Mouse (Mus musculus): ENCODE results near the gene Mutyh. TPM values are rescaled to one million over a fixed set of nuclear protein-coding genes. Genes with fewer than 3 reads are reported as not detected.

Gene Mutyh
- 10.9 and 12.0 TPM in 2 replicates for polyA plus RNA-seq (2014; fragmentation: Nextera tagmentation; extraction: Ambion mirVana)

DNA sequence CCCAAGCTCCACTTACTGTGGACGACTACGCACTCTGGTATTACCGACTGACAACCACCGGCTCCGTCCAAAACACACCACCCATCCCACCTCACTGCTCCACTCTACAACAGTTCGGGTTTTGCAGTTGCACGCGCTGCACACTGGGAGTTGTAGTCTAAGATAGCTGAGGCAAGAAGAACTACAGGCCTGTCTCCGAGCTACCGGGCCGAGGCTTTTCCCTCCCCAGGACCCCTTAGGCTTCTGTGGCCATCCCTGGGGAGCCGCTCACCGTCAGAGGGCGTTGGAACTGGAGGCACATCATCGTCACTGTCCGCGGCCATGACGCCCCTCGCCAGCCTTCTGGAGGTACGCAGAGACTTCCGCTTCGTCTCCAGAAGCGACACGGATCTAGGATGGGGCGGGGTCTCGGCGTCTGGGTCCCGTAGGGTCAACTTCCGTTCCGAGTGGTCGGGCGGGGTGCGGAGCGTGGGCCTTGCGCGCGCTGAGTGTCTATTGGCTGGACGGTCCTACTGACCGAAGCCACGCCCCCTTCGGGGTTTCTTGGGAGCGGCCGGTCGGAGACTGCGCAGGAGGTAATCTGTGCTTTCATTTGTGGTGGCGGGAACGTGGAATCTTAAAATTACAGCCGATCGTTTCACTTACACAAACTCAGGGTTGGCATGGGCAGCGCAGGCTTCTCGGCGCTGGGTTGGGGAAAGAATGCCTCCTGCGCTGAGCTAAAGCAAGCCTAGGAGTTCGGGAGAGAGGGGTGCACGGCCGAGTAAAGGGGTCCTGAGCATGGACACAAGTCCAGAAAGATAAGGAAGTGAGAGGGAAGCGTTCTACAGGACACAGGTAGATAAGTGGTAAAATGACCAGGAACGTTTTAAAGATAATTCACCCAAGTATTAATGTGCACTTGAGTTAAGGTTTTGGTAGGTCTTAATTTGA, at the start of gene Mutyh, which contains the start of gene Toe1:
Gene Mutyh, plus strand, starts transcription at position 527 of the 933 bp plus-strand sequence.
Gene Toe1, minus strand, starts transcription at position 444 of the 933 bp plus-strand sequence.
- Histone ChIP-seq H3K4me3 (ENCODE audit: low read depth, low read length) (peak within 1 kb of the TSS; percentile 77), H3K27ac (ENCODE audit: low read depth, low read length) (peak within 1 kb of the TSS; percentile 73), H3K9me3 (replicated peaks; ENCODE audit: control insufficient read depth, low read length) (no peaks in the 10 kb centered on the region), H3K27me3 (ENCODE audit: control insufficient read depth, insufficient read depth, low read length) (no peaks in the 10 kb centered on the region), H3K4me1 (ENCODE audit: control insufficient read depth, insufficient read depth, low read length) (peaks cover 4% of the 10 kb centered on the region; the same call in 1 of the 2 replicates), H3K4me2 (peak within 1 kb of the TSS; percentile 73), H3K9ac (ENCODE audit: low read depth, low read length) (peak within 1 kb of the TSS; percentile 84), H3K36me3 (ENCODE audit: control insufficient read depth, insufficient read depth, low read length) (peaks cover 11% of the 10 kb centered on the region)
- peak; percentile 96 for ATAC-seq (replicated peaks; ENCODE audit: insufficient number of reproducible peaks, low FRiP score, low TSS enrichment)
- WGBS (ENCODE audit: insufficient replicate concordance): under 1% methylated on average over 58 of the region's 58 CpGs

DNA sequence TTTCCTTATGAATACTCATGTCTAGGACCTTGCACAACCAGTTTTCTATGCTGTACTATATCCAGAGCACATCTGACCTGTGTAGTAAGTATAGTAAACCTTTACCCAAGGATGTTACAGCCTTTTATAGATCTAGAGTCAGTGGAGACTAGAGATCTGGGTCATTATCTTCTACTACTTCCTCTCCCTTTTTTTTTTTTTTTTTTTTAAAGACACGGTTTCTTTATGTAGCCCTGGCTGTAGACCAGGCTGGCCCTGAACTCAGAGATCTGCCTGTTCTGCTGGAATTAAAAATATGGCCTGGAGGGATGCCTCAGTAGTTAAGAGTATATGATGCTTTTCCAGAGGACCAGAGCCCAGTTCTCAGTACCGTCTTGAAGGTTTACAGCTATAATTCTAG, 45.6 kb upstream of the Mutyh start:
- 67% methylated on average over 2 of the region's 2 CpGs for WGBS (ENCODE audit: insufficient replicate concordance)
- H3K27ac ChIP-seq (ENCODE audit: low read depth, low read length): no peak overlapping the region
- no peaks in the 10 kb centered on the region for H3K36me3 ChIP-seq (ENCODE audit: control insufficient read depth, insufficient read depth, low read length)
- H3K27me3 ChIP-seq (ENCODE audit: control insufficient read depth, insufficient read depth, low read length): no peaks in the 10 kb centered on the region
- no peak overlapping the region for H3K9ac ChIP-seq (ENCODE audit: low read depth, low read length)
- ATAC-seq (replicated peaks; ENCODE audit: insufficient number of reproducible peaks, low FRiP score, low TSS enrichment): no peak
- no peaks in the 10 kb centered on the region for H3K9me3 ChIP-seq (replicated peaks; ENCODE audit: control insufficient read depth, low read length)
- no peaks in the 10 kb centered on the region for H3K4me1 ChIP-seq (ENCODE audit: control insufficient read depth, insufficient read depth, low read length)
- no peak overlapping the region for H3K4me2 ChIP-seq
- H3K4me3 ChIP-seq (ENCODE audit: low read depth, low read length): no peak overlapping the region

- no peaks in the 10 kb centered on the region for H3K36me3 ChIP-seq (ENCODE audit: control insufficient read depth, insufficient read depth, low read length)
- ATAC-seq (replicated peaks; ENCODE audit: insufficient number of reproducible peaks, low FRiP score, low TSS enrichment): no peak
- 81% methylated on average over 5 of the region's 5 CpGs for WGBS (ENCODE audit: insufficient replicate concordance)
Measured at GRCm38 (mm10) chr4:116764001-116764400, 43.5 kb upstream of the Mutyh start.

DNA sequence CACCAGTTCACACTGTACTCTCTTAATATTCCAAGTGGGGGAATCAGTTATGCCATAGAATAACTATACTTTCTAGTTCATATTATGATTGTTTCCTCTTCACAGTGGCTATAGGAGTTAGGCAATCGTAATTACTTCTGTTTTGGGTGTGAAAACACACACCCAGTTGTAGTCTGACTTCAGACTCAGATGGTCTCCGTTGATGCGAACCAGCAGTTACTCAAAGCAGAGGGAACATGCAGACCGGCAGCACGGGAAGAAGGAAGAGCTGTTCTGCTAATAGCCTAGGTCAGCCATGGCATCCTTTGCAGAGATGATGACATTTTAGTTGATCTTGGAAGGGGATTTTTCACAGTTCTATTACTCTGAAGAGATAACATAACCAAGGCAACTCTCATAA, 39.0 kb upstream of the Mutyh start:
- WGBS (ENCODE audit: insufficient replicate concordance): 78% methylated on average over 5 of the region's 5 CpGs
- H3K9ac ChIP-seq (ENCODE audit: low read depth, low read length): no peak overlapping the region
- H3K9me3 ChIP-seq (replicated peaks; ENCODE audit: control insufficient read depth, low read length): no peaks in the 10 kb centered on the region
- no peak overlapping the region for H3K4me2 ChIP-seq
- H3K4me1 ChIP-seq (ENCODE audit: control insufficient read depth, insufficient read depth, low read length): no peaks in the 10 kb centered on the region
- no peak for ATAC-seq (replicated peaks; ENCODE audit: insufficient number of reproducible peaks, low FRiP score, low TSS enrichment)
- no peaks in the 10 kb centered on the region for H3K27me3 ChIP-seq (ENCODE audit: control insufficient read depth, insufficient read depth, low read length)
- H3K27ac ChIP-seq (ENCODE audit: low read depth, low read length): no peak overlapping the region
- H3K36me3 ChIP-seq (ENCODE audit: control insufficient read depth, insufficient read depth, low read length): no peaks in the 10 kb centered on the region
- H3K4me3 ChIP-seq (ENCODE audit: low read depth, low read length): no peak overlapping the region

More at GRCm38 (mm10) chr4:116764001-116764400, 43.5 kb upstream of the Mutyh start:
- no peaks in the 10 kb centered on the region for H3K27me3 ChIP-seq (ENCODE audit: control insufficient read depth, insufficient read depth, low read length)
- H3K27ac ChIP-seq (ENCODE audit: low read depth, low read length): no peak overlapping the region
- no peaks in the 10 kb centered on the region for H3K9me3 ChIP-seq (replicated peaks; ENCODE audit: control insufficient read depth, low read length)
- no peak overlapping the region for H3K4me3 ChIP-seq (ENCODE audit: low read depth, low read length)
- no peak overlapping the region for H3K4me2 ChIP-seq
- no peaks in the 10 kb centered on the region for H3K4me1 ChIP-seq (ENCODE audit: control insufficient read depth, insufficient read depth, low read length)
- H3K9ac ChIP-seq (ENCODE audit: low read depth, low read length): no peak overlapping the region

GRCm38 (mm10) chr4:116769060-116769459, 38.5 kb upstream of the Mutyh start:
- Histone ChIP-seq H3K4me1 (ENCODE audit: control insufficient read depth, insufficient read depth, low read length) (no peaks in the 10 kb centered on the region), H3K4me2 (no peak overlapping the region), H3K4me3 (ENCODE audit: low read depth, low read length) (no peak overlapping the region), H3K27me3 (ENCODE audit: control insufficient read depth, insufficient read depth, low read length) (no peaks in the 10 kb centered on the region), H3K9ac (ENCODE audit: low read depth, low read length) (no peak overlapping the region), H3K27ac (ENCODE audit: low read depth, low read length) (no peak overlapping the region), H3K36me3 (ENCODE audit: control insufficient read depth, insufficient read depth, low read length) (no peaks in the 10 kb centered on the region), H3K9me3 (replicated peaks; ENCODE audit: control insufficient read depth, low read length) (no peaks in the 10 kb centered on the region)
- ATAC-seq (replicated peaks; ENCODE audit: insufficient number of reproducible peaks, low FRiP score, low TSS enrichment): no peak

GRCm38 (mm10) chr4:116776391-116776790, 31.1 kb upstream of the Mutyh start:
- Histone ChIP-seq H3K9ac (ENCODE audit: low read depth, low read length) (no peak overlapping the region), H3K4me1 (ENCODE audit: control insufficient read depth, insufficient read depth, low read length) (no peaks in the 10 kb centered on the region), H3K27me3 (ENCODE audit: control insufficient read depth, insufficient read depth, low read length) (no peaks in the 10 kb centered on the region), H3K27ac (ENCODE audit: low read depth, low read length) (no peak overlapping the region), H3K4me2 (no peak overlapping the region), H3K4me3 (ENCODE audit: low read depth, low read length) (no peak overlapping the region), H3K36me3 (ENCODE audit: control insufficient read depth, insufficient read depth, low read length) (no peaks in the 10 kb centered on the region), H3K9me3 (replicated peaks; ENCODE audit: control insufficient read depth, low read length) (no peaks in the 10 kb centered on the region)
- no peak for ATAC-seq (replicated peaks; ENCODE audit: insufficient number of reproducible peaks, low FRiP score, low TSS enrichment)
- WGBS (ENCODE audit: insufficient replicate concordance): 79% methylated on average over 5 of the region's 5 CpGs

- Histone ChIP-seq H3K4me1 (ENCODE audit: control insufficient read depth, insufficient read depth, low read length) (no peaks in the 10 kb centered on the region), H3K9ac (ENCODE audit: low read depth, low read length) (no peak overlapping the region), H3K4me2 (no peak overlapping the region), H3K27ac (ENCODE audit: low read depth, low read length) (no peak overlapping the region), H3K36me3 (ENCODE audit: control insufficient read depth, insufficient read depth, low read length) (no peaks in the 10 kb centered on the region), H3K4me3 (ENCODE audit: low read depth, low read length) (no peak overlapping the region), H3K9me3 (replicated peaks; ENCODE audit: control insufficient read depth, low read length) (no peaks in the 10 kb centered on the region), H3K27me3 (ENCODE audit: control insufficient read depth, insufficient read depth, low read length) (no peaks in the 10 kb centered on the region)
- 82% methylated on average over 3 of the region's 3 CpGs for WGBS (ENCODE audit: insufficient replicate concordance)
- ATAC-seq (replicated peaks; ENCODE audit: insufficient number of reproducible peaks, low FRiP score, low TSS enrichment): no peak
Measured at GRCm38 (mm10) chr4:116777079-116777478, 30.4 kb upstream of the Mutyh start.

DNA sequence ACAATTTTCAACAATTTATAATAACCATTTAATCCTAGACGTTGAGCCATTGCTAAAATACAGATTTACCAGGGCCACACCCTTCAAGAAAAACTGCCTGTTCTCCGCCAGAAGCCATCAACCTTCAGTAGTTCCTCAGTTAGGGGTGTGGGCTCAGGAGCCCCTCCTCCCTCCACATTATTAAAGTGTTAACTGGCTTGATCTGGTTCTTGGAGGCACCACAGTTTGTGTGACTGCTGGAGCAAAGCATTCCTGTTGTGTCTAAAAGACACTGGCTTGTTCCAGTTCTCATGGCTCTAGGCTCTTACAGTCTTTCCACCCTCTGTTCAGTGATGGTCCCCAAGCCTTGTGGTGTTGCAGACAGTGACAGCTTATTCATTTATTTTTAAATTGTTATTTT, 27.0 kb upstream of the Mutyh start:
- no peak for ATAC-seq (replicated peaks; ENCODE audit: insufficient number of reproducible peaks, low FRiP score, low TSS enrichment)
- no peak overlapping the region for H3K4me3 ChIP-seq (ENCODE audit: low read depth, low read length)
- H3K9ac ChIP-seq (ENCODE audit: low read depth, low read length): no peak overlapping the region
- no peaks in the 10 kb centered on the region for H3K27me3 ChIP-seq (ENCODE audit: control insufficient read depth, insufficient read depth, low read length)
- no peak overlapping the region for H3K27ac ChIP-seq (ENCODE audit: low read depth, low read length)
- H3K36me3 ChIP-seq (ENCODE audit: control insufficient read depth, insufficient read depth, low read length): no peaks in the 10 kb centered on the region
- 55% methylated on average over 2 of the region's 2 CpGs for WGBS (ENCODE audit: insufficient replicate concordance)
- H3K9me3 ChIP-seq (replicated peaks; ENCODE audit: control insufficient read depth, low read length): no peaks in the 10 kb centered on the region
- no peak overlapping the region for H3K4me2 ChIP-seq
- H3K4me1 ChIP-seq (ENCODE audit: control insufficient read depth, insufficient read depth, low read length): no peaks in the 10 kb centered on the region

- Histone ChIP-seq H3K4me2 (no peak overlapping the region), H3K27ac (ENCODE audit: low read depth, low read length) (no peak overlapping the region), H3K9me3 (replicated peaks; ENCODE audit: control insufficient read depth, low read length) (no peaks in the 10 kb centered on the region), H3K4me1 (ENCODE audit: control insufficient read depth, insufficient read depth, low read length) (no peaks in the 10 kb centered on the region), H3K4me3 (ENCODE audit: low read depth, low read length) (no peak overlapping the region), H3K27me3 (ENCODE audit: control insufficient read depth, insufficient read depth, low read length) (no peaks in the 10 kb centered on the region), H3K36me3 (ENCODE audit: control insufficient read depth, insufficient read depth, low read length) (no peaks in the 10 kb centered on the region), H3K9ac (ENCODE audit: low read depth, low read length) (no peak overlapping the region)
- ATAC-seq (replicated peaks; ENCODE audit: insufficient number of reproducible peaks, low FRiP score, low TSS enrichment): no peak
- 47% methylated on average over 2 of the region's 2 CpGs for WGBS (ENCODE audit: insufficient replicate concordance)
Measured at GRCm38 (mm10) chr4:116781366-116781765, 26.2 kb upstream of the Mutyh start.
